In the genomic region with DNA sequence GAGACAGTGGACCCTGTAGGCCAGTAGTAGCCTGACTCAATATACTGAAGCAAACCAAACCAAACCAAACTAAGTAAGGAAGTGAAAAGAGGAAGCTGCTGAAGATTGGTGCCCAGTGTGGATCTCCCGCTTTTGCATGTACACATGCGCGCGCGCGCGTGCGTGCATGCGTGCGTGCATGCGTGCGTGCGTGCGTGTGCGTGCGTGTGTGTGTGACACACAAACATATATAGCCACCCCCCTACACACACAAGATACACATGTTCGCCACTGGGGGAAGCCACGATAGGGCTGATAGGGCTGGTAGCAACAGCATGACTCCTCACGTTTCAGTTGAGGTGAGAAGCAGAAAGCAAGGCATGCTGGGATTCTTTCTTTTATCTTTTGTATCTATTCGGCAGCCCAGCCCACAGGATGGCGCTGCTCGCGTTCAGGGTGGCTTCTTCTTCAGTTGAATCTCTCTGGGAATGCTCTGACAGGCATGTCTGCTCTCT, we compare ENCODE assay signal across 9 mouse cellular contexts. TPM values are rescaled to one million over a fixed set of nuclear protein-coding genes. Genes with fewer than 3 reads are reported as not detected.
A peak's percentile ranks its signal among the peaks of the same experiment; 100 is the strongest.
DNase-seq lines count a peak whose midpoint lies in the region; ATAC-seq and TF ChIP-seq lines count a peak whose summit lies in the region.
"Had no signal": no experiment of that assay in that cellular context is flagged by ENCODE, and none has a peak within 500 bp of the region (broad histone marks: within the 10 kb centered on the region; RNA-seq: fewer than 3 reads in every experiment).

No protein-coding gene starts in this region.

- TF ChIP-seq POLR2A in small intestine, adult 2 months (IDR thresholded peaks at IDR 0.05; ENCODE audit: low read depth, low read length), result no peak

- TF ChIP-seq CTCF in lung, postnatal 0 days (IDR thresholded peaks at IDR 0.05), result no peak; the same call in none of the 2 replicates
- TF ChIP-seq CTCF in small intestine, adult 2 months (IDR thresholded peaks at IDR 0.05; ENCODE audit: extremely low read depth, insufficient read length, insufficient replicate concordance, low read depth, low read length), result no peak

- WGBS in hindbrain, embryonic 15.5 days, result 37% methylated on average over 23 of the region's 23 CpGs
- WGBS in lung, postnatal 0 days, result 29% methylated on average over 23 of the region's 23 CpGs
- WGBS in small intestine, adult 2 months, result 35% methylated on average over 23 of the region's 23 CpGs

- H3K4me1 ChIP-seq in hindbrain, embryonic 15.5 days (replicated peaks), result peaks cover under 1% of the 10 kb centered on the region; the same call in 1 of the 2 replicates
- no peaks in the 10 kb centered on the region; the same call in 1 of the 2 replicates for H3K4me1 ChIP-seq in lung, postnatal 0 days (ENCODE audit: insufficient read depth, low read depth, low read length)
- H3K4me1 ChIP-seq in small intestine, adult 2 months (ENCODE audit: control insufficient read depth, insufficient read depth, insufficient read length, low read length), result no peaks in the 10 kb centered on the region

- H3K9me3 ChIP-seq in hindbrain, embryonic 15.5 days, result no peaks in the 10 kb centered on the region
- no peaks in the 10 kb centered on the region for H3K9me3 ChIP-seq in lung, postnatal 0 days (ENCODE audit: low read length)
- H3K9me3 ChIP-seq: G1E had no signal

- H3K36me3 ChIP-seq in hindbrain, embryonic 15.5 days, result no peaks in the 10 kb centered on the region
- no peaks in the 10 kb centered on the region for H3K36me3 ChIP-seq in lung, postnatal 0 days (ENCODE audit: insufficient read depth, low read length)
- H3K36me3 ChIP-seq in small intestine, adult 2 months (ENCODE audit: control insufficient read depth, insufficient read depth, low read length), result no peaks in the 10 kb centered on the region
- H3K36me3 ChIP-seq: G1E had no signal

- peak overlapping the region; percentile 34 for H3K4me2 ChIP-seq in hindbrain, embryonic 15.5 days
- no peak overlapping the region for H3K4me2 ChIP-seq in lung, postnatal 0 days (replicated peaks; ENCODE audit: low read depth, low read length)

- 0 out of 2 replicates have a peak overlapping the region, but pooled peaks have one; percentile 0 for H3K4me3 ChIP-seq in hindbrain, embryonic 15.5 days
- no peak overlapping the region for H3K4me3 ChIP-seq in lung, postnatal 0 days (ENCODE audit: low read depth, low read length)
- peak overlapping the region; percentile 33 for H3K4me3 ChIP-seq in small intestine, adult 2 months (ENCODE audit: low read depth, low read length)

- H3K9ac ChIP-seq in hindbrain, embryonic 15.5 days, result no peak overlapping the region
- no peak overlapping the region for H3K9ac ChIP-seq in lung, postnatal 0 days (replicated peaks; ENCODE audit: low read depth)

- no peak for DNase-seq in frontal cortex, postnatal 14 days (ENCODE audit: low spot score in 2 of 2)
- peak; percentile 57 to 68 for DNase-seq in cerebellum, postnatal 25 days
- no peak for DNase-seq in lung, postnatal 0 days (ENCODE audit: low spot score)
- DNase-seq in ovary, adult 18-20 months (ENCODE audit: low spot score), result no peak

- no peak for TF ChIP-seq EP300 in lung, postnatal 0 days (IDR thresholded peaks at IDR 0.05)

- H3K27me3 ChIP-seq in hindbrain, embryonic 15.5 days, result no peaks in the 10 kb centered on the region
- no peaks in the 10 kb centered on the region for H3K27me3 ChIP-seq in lung, postnatal 0 days (replicated peaks; ENCODE audit: insufficient read depth, low read length)
- no peaks in the 10 kb centered on the region for H3K27me3 ChIP-seq in small intestine, adult 2 months (ENCODE audit: control insufficient read depth, insufficient read depth, low read length)

- H3K27ac ChIP-seq in hindbrain, embryonic 15.5 days (replicated peaks), result no peak overlapping the region
- no peak overlapping the region for H3K27ac ChIP-seq in lung, postnatal 0 days (ENCODE audit: low read length)
- no peak overlapping the region for H3K27ac ChIP-seq in small intestine, adult 2 months (ENCODE audit: insufficient read depth, low read depth, low read length)

- peak; percentile 87 for ATAC-seq in frontal cortex, adult (ENCODE audit: low TSS enrichment)
- ATAC-seq in CD4-positive, CD25-positive, alpha-beta regulatory T cell, adult 4 months, result peak; percentile 64
- 0 out of 2 replicates have a peak, but pooled peaks have one; percentile 52 for ATAC-seq in hindbrain, embryonic 15.5 days (ENCODE audit: low FRiP score, low read depth)
- ATAC-seq in lung, postnatal 0 days, result peak; percentile 49

RNA-seq across cellular contexts. Expression of a gene that starts 6.4 kb away (rescaled TPM):
- 1 to 10 TPM in 1 of 2 experiments, under 1 TPM in 1; 0.63 to 1.4 TPM for polyA plus RNA-seq in CD4-positive, CD25-positive, alpha-beta regulatory T cell, adult 4 months (2017; shearing (Covaris generic))
- polyA plus RNA-seq in hindbrain, embryonic 15.5 days (2015; fragmentation: Nextera tagmentation; extraction: Ambion mirVana), result 168 and 183 TPM in 2 replicates
- polyA plus RNA-seq in lung, postnatal 0 days (2015; fragmentation: Nextera tagmentation; extraction: Ambion mirVana), result 3.8 and 4.7 TPM in 2 replicates
- 0.75 and 0.95 TPM in 2 replicates for polyA plus RNA-seq in small intestine, adult 2 months (2012; rRNA removed)
- polyA plus RNA-seq: G1E had no signal

Comparison
In these comparisons a context has a peak if more than half of its experiments do, and no peak if none do; other contexts are left out.
1. DNase-seq: peak in cerebellum, postnatal 25 days (2 of 2); none in frontal cortex, postnatal 14 days (0 of 2), lung, postnatal 0 days (single experiment) and ovary, adult 18-20 months (single experiment).
2. RNA of a gene that starts 6.4 kb away (polyA plus RNA-seq): 168 to 183 TPM in hindbrain, embryonic 15.5 days; 3.8 to 4.7 TPM in lung, postnatal 0 days, 0.63 to 1.4 TPM in CD4-positive, CD25-positive, alpha-beta regulatory T cell, adult 4 months and 0.75 to 0.95 TPM in small intestine, adult 2 months; every median in the first group is over 10 times any median in the second.
3. Peak in every context shown above with its lines, with median percentiles within 50 percentile points of each other: ATAC-seq.